Mouse (Mus musculus): ENCODE measurements around the gene Safb2.

The Safb2 gene

GRCm38 (mm10) chr17:56559386-56559785, 25.0 kb downstream of the Safb2 start:
- DNase-seq, result no peak

- peak; percentile 37 to 81 for DNase-seq
Measured at GRCm38 (mm10) chr17:56558448-56558847, 25.9 kb downstream of the Safb2 start.

- DNase-seq, result peak in 1 of 2 experiments; percentile 44
Measured at GRCm38 (mm10) chr17:56554122-56554551, 30.2 kb downstream of the Safb2 start, which contains the start of gene Gm20219. Gene Gm20219, minus strand, starts transcription at chr17:56554387.

- peak; percentile 42 to 79 for DNase-seq
Measured at GRCm38 (mm10) chr17:56552781-56553363, 31.5 kb downstream of the Safb2 start.

- no peak for DNase-seq
Measured at GRCm38 (mm10) chr17:56551841-56552581, 32.4 kb downstream of the Safb2 start.

- DNase-seq, result no peak
Measured at GRCm38 (mm10) chr17:56550784-56551475, 33.5 kb downstream of the Safb2 start.

- no peak for DNase-seq
Measured at GRCm38 (mm10) chr17:56548605-56549105, 35.7 kb downstream of the Safb2 start.

GRCm38 (mm10) chr17:56547846-56548604, 36.4 kb downstream of the Safb2 start:
- DNase-seq, result no peak

- no peak for DNase-seq
Measured at GRCm38 (mm10) chr17:56547116-56547845, 37.1 kb downstream of the Safb2 start.

GRCm38 (mm10) chr17:56546576-56546975, 37.8 kb downstream of the Safb2 start:
- DNase-seq, result no peak

- DNase-seq, result no peak
Measured at GRCm38 (mm10) chr17:56545945-56546344, 38.4 kb downstream of the Safb2 start.

- no peak for DNase-seq
Measured at GRCm38 (mm10) chr17:56544699-56545387, 39.5 kb downstream of the Safb2 start.

- DNase-seq, result no peak
Measured at GRCm38 (mm10) chr17:56543684-56544224, 40.6 kb downstream of the Safb2 start.

- no peak for DNase-seq
Measured at GRCm38 (mm10) chr17:56542736-56543135, 41.6 kb downstream of the Safb2 start.

- no peak for DNase-seq
Measured at GRCm38 (mm10) chr17:56540562-56540975, 43.8 kb downstream of the Safb2 start.

GRCm38 (mm10) chr17:56537912-56538311, 46.5 kb downstream of the Safb2 start:
- DNase-seq, result no peak

GRCm38 (mm10) chr17:56536874-56537273, 47.5 kb downstream of the Safb2 start:
- no peak for DNase-seq

GRCm38 (mm10) chr17:56536192-56536591, 48.2 kb downstream of the Safb2 start:
- DNase-seq, result no peak

GRCm38 (mm10) chr17:56524943-56525342, 59.4 kb downstream of the Safb2 start:
- DNase-seq, result no peak

GRCm38 (mm10) chr17:56522744-56523143, 61.6 kb downstream of the Safb2 start:
- DNase-seq, result no peak

Measured in kidney, postnatal 36 days (tissue).